Mouse (Mus musculus) neutrophil, adult 83 days (primary cell): Measurements from ENCODE around the gene Spert. TPM values are rescaled to one million over a fixed set of nuclear protein-coding genes. Genes with fewer than 3 reads are reported as not detected.

Source experiments
- total RNA-seq, 2 experiments: library from RNA; stranded (reverse); gene quantifications; one replicate each; pipeline ENCODE4 v1.2.4; 2023

Gene Spert
- not detected for total RNA-seq

GRCm38 (mm10) chr14:75592978-75593377, at the start of gene Spert:
Gene Spert (minus strand): TSS chr14:75593116.

GRCm38 (mm10) chr14:75642080-75642479, 49.2 kb upstream of the Spert start, which contains the start of gene Erich6b:
Gene Erich6b (plus strand): TSS chr14:75642259.

Other genes with a start within 250 kb of the Spert start
- gene Siah3, start 137.1 kb downstream of the Spert start, total RNA-seq, result not detected
- gene Erich6b, start 49.1 kb upstream of the Spert start, total RNA-seq, result not detected
- gene Cog3, start 161.4 kb upstream of the Spert start, total RNA-seq, result 10 to 100 TPM; 18.8 to 20.8 TPM
- gene Slc25a30, start 193.9 kb upstream of the Spert start, total RNA-seq, result 10 to 100 TPM; 17.3 to 17.8 TPM